In the genomic region with DNA sequence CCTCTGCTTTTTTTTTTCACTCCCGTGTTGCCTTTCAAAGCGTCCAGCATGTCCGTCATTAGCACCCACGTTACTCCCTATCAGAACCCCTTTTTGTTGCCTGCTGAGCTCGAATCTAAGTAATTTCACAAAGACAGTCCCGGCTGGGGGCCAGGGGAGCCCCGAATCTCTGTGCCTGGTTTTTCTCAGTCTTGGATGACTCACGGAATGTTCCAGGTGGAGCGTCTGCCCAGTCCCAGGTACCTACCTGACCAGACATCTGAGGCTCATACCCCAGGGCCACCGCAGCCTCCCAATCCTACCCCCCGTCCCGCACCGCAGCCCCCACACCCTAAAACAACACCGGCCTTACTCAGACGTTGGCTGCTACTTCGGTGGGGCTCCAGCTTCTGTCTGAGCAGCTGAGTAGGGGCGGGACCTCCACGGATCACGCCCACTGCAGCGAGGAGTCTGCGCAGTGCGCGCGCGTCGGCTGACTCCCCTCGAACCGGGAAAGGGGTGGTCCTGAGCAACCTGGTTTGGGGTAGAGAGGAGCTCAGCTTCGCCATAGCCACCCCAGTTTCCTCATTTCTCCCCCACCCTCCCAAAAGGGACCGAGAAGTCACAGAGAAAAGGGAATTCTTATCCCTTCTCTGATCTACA, we compare ENCODE assay signal across 8 mouse cellular contexts. TPM values are rescaled to one million over a fixed set of nuclear protein-coding genes. Genes with fewer than 3 reads are reported as not detected.
DNase-seq lines count a peak whose midpoint lies in the region; ATAC-seq and TF ChIP-seq lines count a peak whose summit lies in the region.

No protein-coding gene starts in this region.

- peak overlapping the region; percentile 78 for H3K4me2 ChIP-seq in forebrain, embryonic 11.5 days (ENCODE audit: low read depth, low read length, severe bottlenecking)
- H3K4me2 ChIP-seq in heart, embryonic 16.5 days (ENCODE audit: low read depth, low read length): peak overlapping the region; percentile 99
- peak overlapping the region; percentile 96 for H3K4me2 ChIP-seq in liver, embryonic 14.5 days (ENCODE audit: low read depth)
- peak overlapping the region; percentile 56 for H3K4me2 ChIP-seq in neural tube, embryonic 11.5 days (ENCODE audit: low read depth)
- peak overlapping the region; percentile 93 for H3K4me2 ChIP-seq in stomach, postnatal 0 days (replicated peaks; ENCODE audit: low read depth)

- 3% methylated on average over 30 of the region's 30 CpGs for WGBS in forebrain, embryonic 11.5 days
- WGBS in heart, embryonic 16.5 days: 1% methylated on average over 30 of the region's 30 CpGs
- WGBS in liver, embryonic 14.5 days (ENCODE audit: insufficient replicate concordance): 2% methylated on average over 30 of the region's 30 CpGs
- WGBS in neural tube, embryonic 11.5 days: 2% methylated on average over 30 of the region's 30 CpGs
- WGBS in stomach, postnatal 0 days: under 1% methylated on average over 30 of the region's 30 CpGs

- H3K9ac ChIP-seq in forebrain, embryonic 11.5 days (ENCODE audit: low read length): peak overlapping the region; percentile 62
- peak overlapping the region; percentile 83 for H3K9ac ChIP-seq in heart, embryonic 16.5 days (ENCODE audit: low read length)
- H3K9ac ChIP-seq in liver, embryonic 14.5 days (replicated peaks): peak overlapping the region; percentile 91
- peak overlapping the region; percentile 62 for H3K9ac ChIP-seq in neural tube, embryonic 11.5 days (ENCODE audit: low read length)
- peak overlapping the region; percentile 67 for H3K9ac ChIP-seq in stomach, postnatal 0 days (ENCODE audit: low read length)

- H3K4me1 ChIP-seq in E14TG2a.4 (replicated peaks; ENCODE audit: low read depth, low read length): peaks cover 67% of the 10 kb centered on the region
- no peaks in the 10 kb centered on the region; the same call in 1 of the 2 replicates for H3K4me1 ChIP-seq in forebrain, embryonic 11.5 days (replicated peaks; ENCODE audit: control insufficient read depth, insufficient read depth, low read length)
- H3K4me1 ChIP-seq in heart, embryonic 16.5 days (ENCODE audit: control insufficient read depth, insufficient read depth, low read length): peaks cover 18% of the 10 kb centered on the region
- H3K4me1 ChIP-seq in liver, embryonic 14.5 days (replicated peaks; ENCODE audit: control insufficient read depth in 2 of 2, insufficient read depth in 2 of 2, low read length in 1 of 2): peaks cover 52 to 54% of the 10 kb centered on the region in 2 experiments
- H3K4me1 ChIP-seq in neural tube, embryonic 11.5 days (ENCODE audit: control insufficient read depth, insufficient read depth, low read length): no peaks in the 10 kb centered on the region
- H3K4me1 ChIP-seq in stomach, postnatal 0 days (replicated peaks; ENCODE audit: control insufficient read depth, insufficient read depth): no peaks in the 10 kb centered on the region; the same call in 1 of the 2 replicates

- H3K27me3 ChIP-seq in E14TG2a.4 (ENCODE audit: insufficient read depth, low read length): no peaks in the 10 kb centered on the region
- H3K27me3 ChIP-seq in forebrain, embryonic 11.5 days (ENCODE audit: control insufficient read depth, insufficient read depth, low read length): no peaks in the 10 kb centered on the region
- H3K27me3 ChIP-seq in heart, embryonic 16.5 days (ENCODE audit: control insufficient read depth, insufficient read depth, low read length): no peaks in the 10 kb centered on the region
- H3K27me3 ChIP-seq in liver, embryonic 14.5 days (ENCODE audit: control insufficient read depth, insufficient read depth, low read length): no peaks in the 10 kb centered on the region
- no peaks in the 10 kb centered on the region for H3K27me3 ChIP-seq in neural tube, embryonic 11.5 days (ENCODE audit: control insufficient read depth, insufficient read depth, low read length)
- H3K27me3 ChIP-seq in stomach, postnatal 0 days (ENCODE audit: control insufficient read depth, insufficient read depth, low read length): no peaks in the 10 kb centered on the region

- TF ChIP-seq EP300 in liver, embryonic 14.5 days (IDR thresholded peaks at IDR 0.05; ENCODE audit: low read depth): no peak
- TF ChIP-seq EP300 in stomach, postnatal 0 days (optimal IDR thresholded peaks at IDR 0.05): no peak

- H3K36me3 ChIP-seq in E14TG2a.4 (ENCODE audit: insufficient read depth, low read length): peaks cover 61% of the 10 kb centered on the region
- no peaks in the 10 kb centered on the region for H3K36me3 ChIP-seq in forebrain, embryonic 11.5 days (ENCODE audit: control insufficient read depth, insufficient read depth, low read length)
- peaks cover under 1% of the 10 kb centered on the region; the same call in 1 of the 2 replicates for H3K36me3 ChIP-seq in heart, embryonic 16.5 days (ENCODE audit: control insufficient read depth, insufficient read depth)
- H3K36me3 ChIP-seq in liver, embryonic 14.5 days (replicated peaks; ENCODE audit: control insufficient read depth, insufficient read depth, low read depth): peaks cover 2% of the 10 kb centered on the region
- peaks cover under 1% of the 10 kb centered on the region; the same call in 1 of the 2 replicates for H3K36me3 ChIP-seq in neural tube, embryonic 11.5 days (ENCODE audit: control insufficient read depth, insufficient read depth, low read length)
- peaks cover 8% of the 10 kb centered on the region; the same call in 1 of the 2 replicates for H3K36me3 ChIP-seq in stomach, postnatal 0 days (ENCODE audit: control insufficient read depth, insufficient read depth, low read length)

- no peak overlapping the region for H3K27ac ChIP-seq in forebrain, embryonic 11.5 days (ENCODE audit: low read depth, low read length)
- peak overlapping the region; percentile 28 for H3K27ac ChIP-seq in heart, embryonic 16.5 days (ENCODE audit: low read length)
- H3K27ac ChIP-seq in liver, embryonic 14.5 days: peak overlapping the region; percentile 72
- H3K27ac ChIP-seq in neural tube, embryonic 11.5 days (ENCODE audit: low read depth, low read length): no peak overlapping the region
- H3K27ac ChIP-seq in stomach, postnatal 0 days (replicated peaks): peak overlapping the region; percentile 40

- H3K4me3 ChIP-seq in E14TG2a.4 (replicated peaks; ENCODE audit: low read length): peak overlapping the region; percentile 78
- H3K4me3 ChIP-seq in forebrain, embryonic 11.5 days (ENCODE audit: low read depth, low read length): peak overlapping the region; percentile 38
- H3K4me3 ChIP-seq in heart, embryonic 16.5 days (ENCODE audit: low read length): peak overlapping the region; percentile 70
- peak overlapping the region; percentile 81 to 83 for H3K4me3 ChIP-seq in liver, embryonic 14.5 days (ENCODE audit: insufficient read depth in 1 of 2, low read depth in 2 of 2, low read length in 2 of 2)
- peak overlapping the region; percentile 43 for H3K4me3 ChIP-seq in neural tube, embryonic 11.5 days (ENCODE audit: low read depth, low read length)
- H3K4me3 ChIP-seq in stomach, postnatal 0 days (ENCODE audit: low read depth, low read length): peak overlapping the region; percentile 60

- peak; percentile 63 for DNase-seq in c-Kit-positive CD71-positive TER-119-negative erythroid progenitor cells, embryonic 14.5 days (ENCODE audit: low read depth)
- peak; percentile 89 for DNase-seq in forebrain, embryonic 11.5 days (ENCODE audit: low spot score)
- peak; percentile 77 to 86 for DNase-seq in kidney, postnatal 25 days
- DNase-seq in liver, embryonic 14.5 days (ENCODE audit: low read depth in 3 of 3, low spot score in 3 of 3): peak; percentile 64 to 66 (median 64)
- DNase-seq in neural tube, embryonic 11.5 days (ENCODE audit: low spot score): peak; percentile 87
- DNase-seq in stomach, postnatal 0 days (ENCODE audit: low spot score): peak; percentile 85

- no peak for TF ChIP-seq CTCF in E14TG2a.4 (conservative IDR thresholded peaks at IDR 0.05; ENCODE audit: low read length)
- no peak for TF ChIP-seq CTCF in liver, embryonic 14.5 days (IDR thresholded peaks at IDR 0.05; ENCODE audit: low read depth)
- no peak for TF ChIP-seq CTCF in stomach, postnatal 0 days (IDR thresholded peaks at IDR 0.05; ENCODE audit: low read depth)

- no peaks in the 10 kb centered on the region for H3K9me3 ChIP-seq in E14TG2a.4 (ENCODE audit: low read length)
- no peaks in the 10 kb centered on the region for H3K9me3 ChIP-seq in forebrain, embryonic 11.5 days (ENCODE audit: control insufficient read depth, low read length)
- H3K9me3 ChIP-seq in heart, embryonic 16.5 days (replicated peaks; ENCODE audit: control insufficient read depth, low read length): no peaks in the 10 kb centered on the region
- H3K9me3 ChIP-seq in liver, embryonic 14.5 days (ENCODE audit: control insufficient read depth, low read length): no peaks in the 10 kb centered on the region
- no peaks in the 10 kb centered on the region for H3K9me3 ChIP-seq in neural tube, embryonic 11.5 days (ENCODE audit: control insufficient read depth, low read length)
- no peaks in the 10 kb centered on the region for H3K9me3 ChIP-seq in stomach, postnatal 0 days (ENCODE audit: control insufficient read depth, low read length)

- ATAC-seq in forebrain, embryonic 11.5 days (replicated peaks; ENCODE audit: low FRiP score): peak; percentile 95
- ATAC-seq in heart, embryonic 16.5 days (replicated peaks; ENCODE audit: extremely low read depth, insufficient read depth, low FRiP score): peak; percentile 91
- peak; percentile 68 for ATAC-seq in liver, embryonic 14.5 days (ENCODE audit: insufficient read depth)
- ATAC-seq in neural tube, embryonic 11.5 days (ENCODE audit: insufficient read depth, low FRiP score, low TSS enrichment): peak; percentile 89
- peak; percentile 82 for ATAC-seq in stomach, postnatal 0 days (ENCODE audit: low FRiP score, low TSS enrichment)

RNA-seq across cellular contexts. Expression of a gene that starts 10.5 kb away (rescaled TPM):
- polyA plus RNA-seq in forebrain, embryonic 11.5 days (2014; fragmentation: Nextera tagmentation; extraction: Ambion mirVana): 52.1 and 56.4 TPM in 2 replicates
- polyA plus RNA-seq in heart, embryonic 16.5 days (2015; fragmentation: Nextera tagmentation; extraction: Ambion mirVana): 58.6 and 63.4 TPM in 2 replicates
- 48.9 and 55.9 TPM in 2 replicates for polyA plus RNA-seq in liver, embryonic 14.5 days (2012; rRNA removed)
- polyA plus RNA-seq in liver, embryonic 14.5 days (2014; fragmentation: Nextera tagmentation; extraction: Ambion mirVana): 55.0 TPM in 2 replicates
- polyA plus RNA-seq in neural tube, embryonic 11.5 days (2014; fragmentation: Nextera tagmentation; extraction: Ambion mirVana): 72.0 and 73.9 TPM in 2 replicates
- polyA plus RNA-seq in stomach, postnatal 0 days (2015; fragmentation: Nextera tagmentation; extraction: Ambion mirVana): 117 and 128 TPM in 2 replicates

RNA-seq across cellular contexts. Expression of a gene that starts 10.5 kb away (rescaled TPM):
- 34.0 and 34.1 TPM in 2 replicates for polyA plus RNA-seq in forebrain, embryonic 11.5 days (2014; fragmentation: Nextera tagmentation; extraction: Ambion mirVana)
- 40.7 and 41.5 TPM in 2 replicates for polyA plus RNA-seq in heart, embryonic 16.5 days (2015; fragmentation: Nextera tagmentation; extraction: Ambion mirVana)
- 13.8 and 14.9 TPM in 2 replicates for polyA plus RNA-seq in liver, embryonic 14.5 days (2012; rRNA removed)
- 12.7 and 14.6 TPM in 2 replicates for polyA plus RNA-seq in liver, embryonic 14.5 days (2014; fragmentation: Nextera tagmentation; extraction: Ambion mirVana)
- 28.4 and 28.9 TPM in 2 replicates for polyA plus RNA-seq in neural tube, embryonic 11.5 days (2014; fragmentation: Nextera tagmentation; extraction: Ambion mirVana)
- polyA plus RNA-seq in stomach, postnatal 0 days (2015; fragmentation: Nextera tagmentation; extraction: Ambion mirVana): 11.4 TPM in 2 replicates

RNA-seq across cellular contexts. Expression of a gene that starts 19.4 kb away (rescaled TPM):
- 0.52 and 0.93 TPM in 2 replicates for polyA plus RNA-seq in forebrain, embryonic 11.5 days (2014; fragmentation: Nextera tagmentation; extraction: Ambion mirVana)
- polyA plus RNA-seq in heart, embryonic 16.5 days (2015; fragmentation: Nextera tagmentation; extraction: Ambion mirVana): 0.25 and 0.38 TPM in 2 replicates
- 0.49 and 0.50 TPM in 2 replicates for polyA plus RNA-seq in liver, embryonic 14.5 days (2012; rRNA removed)
- polyA plus RNA-seq in liver, embryonic 14.5 days (2014; fragmentation: Nextera tagmentation; extraction: Ambion mirVana): 0.06 TPM in 1 of 2 replicates, not detected in the other
- polyA plus RNA-seq in neural tube, embryonic 11.5 days (2014; fragmentation: Nextera tagmentation; extraction: Ambion mirVana): 0.30 and 0.50 TPM in 2 replicates
- 0.23 and 0.39 TPM in 2 replicates for polyA plus RNA-seq in stomach, postnatal 0 days (2015; fragmentation: Nextera tagmentation; extraction: Ambion mirVana)

RNA-seq across cellular contexts. Expression of a gene that starts 43.4 kb away (rescaled TPM):
- 1.2 and 1.3 TPM in 2 replicates for polyA plus RNA-seq in forebrain, embryonic 11.5 days (2014; fragmentation: Nextera tagmentation; extraction: Ambion mirVana)
- polyA plus RNA-seq in heart, embryonic 16.5 days (2015; fragmentation: Nextera tagmentation; extraction: Ambion mirVana): 1.7 and 2.7 TPM in 2 replicates
- polyA plus RNA-seq in liver, embryonic 14.5 days (2012; rRNA removed): 0.55 and 0.73 TPM in 2 replicates
- polyA plus RNA-seq in liver, embryonic 14.5 days (2014; fragmentation: Nextera tagmentation; extraction: Ambion mirVana): 0.23 and 0.29 TPM in 2 replicates
- 0.99 and 1.3 TPM in 2 replicates for polyA plus RNA-seq in neural tube, embryonic 11.5 days (2014; fragmentation: Nextera tagmentation; extraction: Ambion mirVana)
- polyA plus RNA-seq in stomach, postnatal 0 days (2015; fragmentation: Nextera tagmentation; extraction: Ambion mirVana): 2.1 and 2.2 TPM in 2 replicates

RNA-seq across cellular contexts. Expression of a gene that starts 48.8 kb away (rescaled TPM):
- 72.3 and 75.2 TPM in 2 replicates for polyA plus RNA-seq in forebrain, embryonic 11.5 days (2014; fragmentation: Nextera tagmentation; extraction: Ambion mirVana)
- 82.3 and 84.0 TPM in 2 replicates for polyA plus RNA-seq in heart, embryonic 16.5 days (2015; fragmentation: Nextera tagmentation; extraction: Ambion mirVana)
- polyA plus RNA-seq in liver, embryonic 14.5 days (2012; rRNA removed): 21.5 and 23.2 TPM in 2 replicates
- polyA plus RNA-seq in liver, embryonic 14.5 days (2014; fragmentation: Nextera tagmentation; extraction: Ambion mirVana): 21.5 and 23.8 TPM in 2 replicates
- 72.0 and 72.9 TPM in 2 replicates for polyA plus RNA-seq in neural tube, embryonic 11.5 days (2014; fragmentation: Nextera tagmentation; extraction: Ambion mirVana)
- 42.6 and 46.5 TPM in 2 replicates for polyA plus RNA-seq in stomach, postnatal 0 days (2015; fragmentation: Nextera tagmentation; extraction: Ambion mirVana)

Comparison
In these comparisons a context has a peak if more than half of its experiments do, and no peak if none do; other contexts are left out.
1. H3K27ac ChIP-seq: peak in heart, embryonic 16.5 days (single experiment), liver, embryonic 14.5 days (single experiment) and stomach, postnatal 0 days (single experiment); none in forebrain, embryonic 11.5 days (single experiment) and neural tube, embryonic 11.5 days (single experiment).
2. Peak in every context shown above with its lines, with median percentiles within 50 percentile points of each other: H3K4me3 ChIP-seq, DNase-seq, ATAC-seq, H3K4me2 ChIP-seq and H3K9ac ChIP-seq.